Mouse (Mus musculus): ENCODE results near the gene Pde4a. TPM values are rescaled to one million over a fixed set of nuclear protein-coding genes. Genes with fewer than 3 reads are reported as not detected.

Pde4a gene
- polyA plus RNA-seq, 1 experiment from 2014 or later = 42.1 TPM

DNA sequence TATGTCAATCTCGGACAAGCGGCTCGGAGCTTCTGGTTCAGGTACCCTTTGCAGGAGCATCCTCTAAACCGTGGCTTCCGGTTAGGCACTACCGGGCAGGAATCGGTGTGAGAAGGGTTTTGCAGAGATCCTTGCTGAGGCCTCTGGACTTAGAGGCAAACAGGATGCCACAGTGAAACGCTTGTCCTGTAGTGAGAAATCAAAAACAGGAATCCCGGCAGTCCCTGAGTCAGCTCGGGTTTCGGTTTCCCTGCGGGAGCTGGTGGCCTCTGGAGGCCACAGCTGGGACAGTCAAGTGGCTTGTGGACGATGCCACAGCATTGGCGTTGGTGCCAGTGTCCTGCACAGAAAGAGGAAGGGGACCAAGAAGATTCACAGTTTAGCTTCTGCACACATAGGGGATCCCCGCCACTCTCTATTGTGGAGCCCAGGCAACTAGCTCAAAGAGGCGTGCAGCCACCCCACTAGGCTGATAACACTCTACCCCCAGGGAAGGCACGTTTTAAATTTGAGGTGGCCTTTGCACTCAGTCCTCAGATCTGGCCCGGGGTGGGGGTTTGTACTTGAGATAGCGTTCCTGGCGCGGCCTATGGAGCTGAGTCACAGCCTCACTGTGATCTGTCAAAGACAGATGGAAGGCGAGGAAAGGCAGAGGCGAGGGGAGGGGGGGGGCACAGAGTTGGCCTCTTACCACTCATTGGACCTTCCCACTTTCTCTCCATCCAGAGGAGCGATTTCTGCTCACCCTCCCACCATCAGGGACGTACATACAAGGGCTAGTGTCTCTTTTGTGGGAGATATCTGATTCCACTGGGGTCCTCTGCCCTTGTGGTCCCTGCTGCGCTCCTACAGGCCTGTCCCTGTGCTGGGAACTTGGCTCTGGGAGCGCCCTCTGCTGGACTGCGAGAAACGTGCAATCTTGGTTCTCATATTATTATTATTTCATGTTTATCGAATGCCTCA is 2.9 kb downstream of the Pde4a start:
- Histone ChIP-seq H3K4me3 (replicated peaks) (no peak overlapping the region), H3K9ac (replicated peaks) (0 out of 2 replicates have a peak overlapping the region, but pooled peaks have one; percentile 26), H3K4me2 (peak overlapping the region; percentile 29), H3K9me3 (replicated peaks) (no peaks in the 10 kb centered on the region), H3K27ac (replicated peaks) (peak overlapping the region; percentile 67), H3K36me3 (no peaks in the 10 kb centered on the region), H3K4me1 (peaks cover 47% of the 10 kb centered on the region), H3K27me3 (replicated peaks) (peaks cover 51% of the 10 kb centered on the region)
- ATAC-seq (ENCODE audit: low FRiP score) = no peak
- 11% methylated on average over 30 of the region's 30 CpGs for WGBS

GRCm38 (mm10) chr9:21169157-21169556 is 3.6 kb downstream of the Pde4a start:
- Histone ChIP-seq H3K4me2 (no peak overlapping the region), H3K9ac (replicated peaks) (no peak overlapping the region), H3K36me3 (no peaks in the 10 kb centered on the region), H3K4me3 (replicated peaks) (no peak overlapping the region), H3K27me3 (replicated peaks) (peaks cover 44% of the 10 kb centered on the region), H3K9me3 (replicated peaks) (no peaks in the 10 kb centered on the region), H3K27ac (replicated peaks) (no peak overlapping the region), H3K4me1 (peaks cover 44% of the 10 kb centered on the region)
- 38% methylated on average over 1 of the region's 1 CpGs for WGBS
- no peak for ATAC-seq (ENCODE audit: low FRiP score)

DNA sequence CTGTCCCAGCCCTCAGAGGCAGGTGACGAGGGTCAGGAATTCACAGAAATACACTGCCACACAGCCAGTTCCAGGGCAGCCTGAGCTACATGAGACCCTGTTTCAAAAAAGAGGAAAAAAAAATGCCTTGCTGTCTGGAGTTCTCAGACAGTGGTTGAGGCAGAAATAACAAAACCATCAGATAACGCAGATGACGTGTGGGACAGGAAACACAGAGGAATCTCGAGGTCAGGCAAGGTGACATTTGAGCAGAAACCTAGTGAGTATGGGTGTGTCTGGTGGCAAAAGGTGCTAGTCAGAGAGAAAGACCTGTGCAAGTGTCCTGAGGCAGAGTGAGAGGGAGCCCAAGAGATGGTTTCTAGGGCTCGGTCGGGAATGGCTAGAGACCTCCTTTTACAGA is 6.8 kb downstream of the Pde4a start:
- Histone ChIP-seq H3K4me2 (no peak overlapping the region), H3K9me3 (replicated peaks) (no peaks in the 10 kb centered on the region), H3K4me3 (replicated peaks) (no peak overlapping the region), H3K36me3 (no peaks in the 10 kb centered on the region), H3K4me1 (peaks cover 13% of the 10 kb centered on the region), H3K27ac (replicated peaks) (no peak overlapping the region), H3K27me3 (replicated peaks) (peaks cover 12% of the 10 kb centered on the region), H3K9ac (replicated peaks) (no peak overlapping the region)
- ATAC-seq (ENCODE audit: low FRiP score) = no peak
- 84% methylated on average over 6 of the region's 6 CpGs for WGBS

- peaks cover 36% of the 10 kb centered on the region for H3K27me3 ChIP-seq (replicated peaks)
- peaks cover 10% of the 10 kb centered on the region for H3K4me1 ChIP-seq
- no peak overlapping the region for H3K27ac ChIP-seq (replicated peaks)
- ATAC-seq (ENCODE audit: low FRiP score) = no peak
- no peak overlapping the region for H3K4me2 ChIP-seq
- H3K36me3 ChIP-seq = no peaks in the 10 kb centered on the region
- H3K9ac ChIP-seq (replicated peaks) = no peak overlapping the region
- H3K4me3 ChIP-seq (replicated peaks) = no peak overlapping the region
- H3K9me3 ChIP-seq (replicated peaks) = no peaks in the 10 kb centered on the region
- WGBS = 63% methylated on average over 4 of the region's 4 CpGs
These were observed 14.9 kb downstream of the Pde4a start for GRCm38 (mm10) chr9:21180402-21180801.

GRCm38 (mm10) chr9:21180841-21181240 is 15.3 kb downstream of the Pde4a start:
- Histone ChIP-seq H3K9me3 (replicated peaks) (no peaks in the 10 kb centered on the region), H3K27me3 (replicated peaks) (peaks cover 38% of the 10 kb centered on the region), H3K4me3 (replicated peaks) (no peak overlapping the region), H3K4me1 (peaks cover 10% of the 10 kb centered on the region), H3K9ac (replicated peaks) (no peak overlapping the region), H3K27ac (replicated peaks) (no peak overlapping the region), H3K36me3 (no peaks in the 10 kb centered on the region), H3K4me2 (no peak overlapping the region)
- 38% methylated on average over 1 of the region's 1 CpGs for WGBS
- no peak for ATAC-seq (ENCODE audit: low FRiP score)

DNA sequence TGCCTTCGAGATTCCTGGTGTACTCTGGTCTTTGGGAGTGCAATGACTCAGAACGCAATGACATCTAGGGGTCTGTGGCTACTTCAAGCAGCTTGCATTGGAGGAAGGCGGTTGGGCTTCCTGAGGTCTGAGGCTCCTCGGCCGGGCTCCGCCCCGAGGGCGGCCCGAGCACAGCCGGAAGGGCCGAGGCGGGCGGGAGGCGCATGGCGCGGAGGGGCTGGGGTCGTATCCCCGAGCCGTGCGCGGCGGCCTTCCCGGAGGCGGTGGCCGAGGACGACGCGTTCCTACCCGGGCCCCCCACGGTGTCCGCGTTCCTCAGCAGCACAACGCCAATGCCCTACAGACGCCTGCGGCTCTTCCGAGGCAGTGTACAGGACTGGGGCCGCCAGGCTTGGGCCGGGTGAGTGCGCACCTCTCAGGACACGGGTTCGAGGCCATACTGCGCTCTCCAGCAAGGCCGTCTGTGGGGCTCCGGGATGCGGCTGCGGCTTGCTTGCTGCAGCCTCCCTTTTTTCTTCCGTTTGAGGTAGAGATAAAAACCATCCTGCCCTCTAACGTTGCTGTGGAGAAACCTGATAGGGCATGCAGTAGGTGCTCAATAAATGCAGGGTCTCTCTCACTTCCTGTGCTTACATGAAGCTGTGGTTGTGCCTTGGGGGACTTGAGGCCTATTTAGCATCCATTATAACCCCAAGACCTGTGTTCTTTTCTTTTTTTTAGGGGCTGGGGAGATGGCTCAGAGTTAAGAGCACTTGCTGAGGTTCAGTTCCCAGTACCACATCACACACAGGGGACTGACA is 16.1 kb downstream of the Pde4a start:
- 12% methylated on average over 47 of the region's 48 CpGs for WGBS
- no peak for ATAC-seq (ENCODE audit: low FRiP score)
- Histone ChIP-seq H3K27me3 (replicated peaks) (peaks cover 38% of the 10 kb centered on the region), H3K9me3 (replicated peaks) (no peaks in the 10 kb centered on the region), H3K9ac (replicated peaks) (no peak overlapping the region; the same call in 1 of the 2 replicates), H3K4me3 (replicated peaks) (peak overlapping the region; percentile 24), H3K27ac (replicated peaks) (no peak overlapping the region), H3K36me3 (no peaks in the 10 kb centered on the region), H3K4me1 (peaks cover 10% of the 10 kb centered on the region), H3K4me2 (peak overlapping the region; percentile 49)

GRCm38 (mm10) chr9:21183421-21183820 is 17.9 kb downstream of the Pde4a start:
- Histone ChIP-seq H3K27me3 (replicated peaks) (peaks cover 38% of the 10 kb centered on the region), H3K4me1 (peaks cover 10% of the 10 kb centered on the region), H3K27ac (replicated peaks) (no peak overlapping the region), H3K4me3 (replicated peaks) (no peak overlapping the region), H3K36me3 (no peaks in the 10 kb centered on the region), H3K9me3 (replicated peaks) (no peaks in the 10 kb centered on the region), H3K9ac (replicated peaks) (no peak overlapping the region), H3K4me2 (no peak overlapping the region)
- no peak for ATAC-seq (ENCODE audit: low FRiP score)
- 89% methylated on average over 6 of the region's 6 CpGs for WGBS

DNA sequence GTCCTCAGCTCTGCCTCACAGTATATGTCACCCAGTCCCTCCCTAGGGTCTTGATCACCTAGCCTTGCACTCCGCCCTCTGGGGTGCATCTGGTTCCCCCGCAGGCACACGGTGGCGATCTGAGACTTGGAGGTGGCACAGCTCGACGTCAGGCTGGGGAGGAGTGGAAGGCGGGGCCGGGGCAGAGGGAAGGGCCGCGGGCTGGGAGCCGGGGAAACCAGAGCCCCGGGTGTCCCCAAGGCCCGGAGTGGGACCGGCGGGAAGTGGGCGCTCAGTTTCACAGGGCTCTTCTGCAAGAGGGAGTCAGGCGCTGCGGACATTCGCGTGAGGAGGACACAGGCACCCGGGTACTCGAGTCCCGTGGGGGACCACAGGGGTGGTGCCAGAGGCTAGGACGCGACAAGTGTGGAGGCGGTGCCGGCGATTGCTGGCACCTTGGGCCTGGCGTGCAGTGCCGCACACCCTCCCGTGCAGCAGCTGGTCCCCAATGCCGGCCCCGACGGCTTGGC is 18.4 kb downstream of the Pde4a start:
- H3K4me3 ChIP-seq (replicated peaks) = peak overlapping the region; percentile 24
- no peak overlapping the region for H3K9ac ChIP-seq (replicated peaks)
- H3K27me3 ChIP-seq (replicated peaks) = peaks cover 38% of the 10 kb centered on the region
- no peak overlapping the region for H3K27ac ChIP-seq (replicated peaks)
- no peaks in the 10 kb centered on the region for H3K36me3 ChIP-seq
- H3K9me3 ChIP-seq (replicated peaks) = no peaks in the 10 kb centered on the region
- peaks cover 10% of the 10 kb centered on the region for H3K4me1 ChIP-seq
- H3K4me2 ChIP-seq = peak overlapping the region; percentile 46
- ATAC-seq (ENCODE audit: low FRiP score) = no peak; the same call in 1 of the 2 replicates
- 8% methylated on average over 31 of the region's 34 CpGs for whole genome bisulfite sequencing

GRCm38 (mm10) chr9:21184733-21185132 is 19.2 kb downstream of the Pde4a start:
- no peaks in the 10 kb centered on the region for H3K9me3 ChIP-seq (replicated peaks)
- ATAC-seq (ENCODE audit: low FRiP score) = no peak
- peaks cover 10% of the 10 kb centered on the region for H3K4me1 ChIP-seq
- H3K4me2 ChIP-seq = no peak overlapping the region
- H3K9ac ChIP-seq (replicated peaks) = no peak overlapping the region
- 47% methylated on average over 2 of the region's 2 CpGs for WGBS
- H3K27ac ChIP-seq (replicated peaks) = no peak overlapping the region
- no peak overlapping the region for H3K4me3 ChIP-seq (replicated peaks)
- peaks cover 38% of the 10 kb centered on the region for H3K27me3 ChIP-seq (replicated peaks)
- no peaks in the 10 kb centered on the region for H3K36me3 ChIP-seq

- no peak for ATAC-seq (ENCODE audit: low FRiP score)
- peaks cover 10% of the 10 kb centered on the region for H3K4me1 ChIP-seq
- 91% methylated on average over 5 of the region's 5 CpGs for WGBS
These were observed 19.9 kb downstream of the Pde4a start for GRCm38 (mm10) chr9:21185436-21185835.

GRCm38 (mm10) chr9:21189905-21190304 is 24.4 kb downstream of the Pde4a start:
- Histone ChIP-seq H3K4me2 (no peak overlapping the region), H3K4me3 (replicated peaks) (no peak overlapping the region), H3K27me3 (replicated peaks) (peaks cover 5% of the 10 kb centered on the region), H3K9ac (replicated peaks) (no peak overlapping the region), H3K36me3 (no peaks in the 10 kb centered on the region), H3K9me3 (replicated peaks) (no peaks in the 10 kb centered on the region), H3K4me1 (no peaks in the 10 kb centered on the region), H3K27ac (replicated peaks) (no peak overlapping the region)
- 39% methylated on average over 7 of the region's 7 CpGs for WGBS
- ATAC-seq (ENCODE audit: low FRiP score) = no peak

More at GRCm38 (mm10) chr9:21185436-21185835, 19.9 kb downstream of the Pde4a start:
- no peaks in the 10 kb centered on the region for H3K9me3 ChIP-seq (replicated peaks)
- H3K9ac ChIP-seq (replicated peaks) = no peak overlapping the region
- H3K27me3 ChIP-seq (replicated peaks) = peaks cover 38% of the 10 kb centered on the region
- no peak overlapping the region for H3K4me2 ChIP-seq
- H3K36me3 ChIP-seq = no peaks in the 10 kb centered on the region
- H3K4me3 ChIP-seq (replicated peaks) = no peak overlapping the region
- no peak overlapping the region for H3K27ac ChIP-seq (replicated peaks)
